Mouse (Mus musculus) liver, adult 2 months (tissue): ENCODE measurements around the gene Olfr1474.
"Not testable (repeated sequence)": the region's sequence is repeated elsewhere in the genome, so short reads cannot be mapped to it uniquely, and the experiment has no call there.

Experiments
- CTCF ChIP-seq: fragments of 200-500 bp; IDR thresholded peaks from 2 replicates; pipeline ENCODE4 v1.5.1; 2011; ENCODE audit warnings: low read depth, low read length, control low read depth
- POLR2A ChIP-seq: fragments of 200-500 bp; IDR thresholded peaks from 2 replicates; pipeline ENCODE4 v1.6.1; 2011; ENCODE audit warnings: low read length, control low read depth; ENCODE audit not compliant: insufficient read depth; ENCODE audit errors: extremely low read depth

DNA sequence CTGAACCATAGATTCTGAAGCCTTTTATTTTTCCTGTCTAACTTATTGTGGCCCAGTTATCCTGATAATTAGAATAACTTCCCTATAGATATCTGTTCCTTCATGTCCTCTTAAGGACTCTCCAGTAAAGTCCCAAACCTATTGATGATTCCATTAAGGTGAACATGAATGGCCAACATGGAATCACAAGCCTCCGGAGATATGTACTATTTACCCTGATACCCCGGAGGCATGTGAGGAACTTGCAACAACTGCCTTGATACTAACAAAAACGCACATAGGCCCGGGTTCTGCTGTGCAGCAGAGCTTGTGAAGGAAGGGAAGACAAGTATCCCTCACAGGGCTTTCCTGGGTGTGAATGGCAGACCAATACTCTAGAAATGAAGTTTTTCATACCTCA, at the start of gene Olfr1474:
- not testable (repeated sequence) for TF ChIP-seq POLR2A, CTCF
